Mouse (Mus musculus) midbrain, embryonic 11.5 days (tissue): ENCODE data around the gene Bpi. TPM values are rescaled to one million over a fixed set of nuclear protein-coding genes. Genes with fewer than 3 reads are reported as not detected.

Experiments
- ATAC-seq: fragments of 200-750 bp; cut with Nextera tagmentation; 2 replicates; pipeline ENCODE4 v1.8.0; 2017; ENCODE audit warnings: moderate TSS enrichment, moderate library complexity; ENCODE audit not compliant: low FRiP score
- DNase-seq: peaks from one replicate; pipeline ENCODE4 v3.0.0; 2015; ENCODE audit warnings: low spot score; ENCODE audit errors: missing footprints
- H3K27ac ChIP-seq: fragments of 300-500 bp; sonication (generic); 2 replicates; pipeline ENCODE4 v1.5.1; 2014; ENCODE audit warnings: low read depth, low read length
- H3K27me3 ChIP-seq: fragments of 300-500 bp; sonication (generic); 2 replicates; pipeline ENCODE4 v1.6.1; 2014; ENCODE audit warnings: mild to moderate bottlenecking, low read length, moderate library complexity, mixed read lengths; ENCODE audit not compliant: control insufficient read depth, insufficient read depth
- H3K36me3 ChIP-seq: fragments of 300-500 bp; sonication (generic); 2 replicates; pipeline ENCODE4 v1.6.1; 2014; ENCODE audit warnings: mild to moderate bottlenecking, low read length, moderate library complexity, mixed read lengths; ENCODE audit not compliant: control insufficient read depth, insufficient read depth
- H3K4me1 ChIP-seq: fragments of 300-500 bp; sonication (generic); 2 replicates; pipeline ENCODE4 v1.6.1; 2014; ENCODE audit warnings: low read length; ENCODE audit not compliant: control insufficient read depth, insufficient read depth
- H3K4me2 ChIP-seq: fragments of 300-500 bp; sonication (generic); 2 replicates; pipeline ENCODE4 v1.6.1; 2014; ENCODE audit warnings: mild to moderate bottlenecking, moderate library complexity
- H3K4me3 ChIP-seq: fragments of 300-500 bp; sonication (generic); 2 replicates; pipeline ENCODE4 v1.5.1; 2014; ENCODE audit warnings: low read depth, low read length
- H3K9ac ChIP-seq: fragments of 300-500 bp; sonication (generic); 2 replicates; pipeline ENCODE4 v1.6.1; 2014; ENCODE audit warnings: low read length
- H3K9me3 ChIP-seq: fragments of 300-500 bp; sonication (generic); 2 replicates; pipeline ENCODE4 v1.6.1; 2016; ENCODE audit warnings: low read length; ENCODE audit not compliant: control insufficient read depth
- WGBS: fragments of 180-500 bp; shearing (Covaris S2); extraction: QIAGEN DNeasy Blood & Tissue Kit; methylation state at CpG from one replicate; pipeline ENCODE4 v1.1.7; 2014; 5-methylcytosine and 5-hydroxymethylcytosine counted together
- polyA plus RNA-seq: library from polyadenylated mRNA; unstranded; fragments of >200 nt; fragmentation: Nextera tagmentation; extraction: Ambion mirVana; gene quantifications from 2 replicates; pipeline ENCODE4 v1.2.1, GENCODE M21; 2014

Gene Bpi
- polyA plus RNA-seq, 1 experiment from 2014 or later, result not detected

GRCm38 (mm10) chr2:158250558-158250957, 7.3 kb upstream of the Bpi start:
- Histone ChIP-seq H3K4me1 (no peaks in the 10 kb centered on the region), H3K27me3 (no peaks in the 10 kb centered on the region), H3K4me2 (no peak overlapping the region), H3K4me3 (no peak overlapping the region), H3K36me3 (no peaks in the 10 kb centered on the region), H3K9ac (no peak overlapping the region), H3K9me3 (no peaks in the 10 kb centered on the region), H3K27ac (no peak overlapping the region)
- ATAC-seq (no peak), DNase-seq (no peak)
- WGBS, result 87% methylated on average over 4 of the region's 4 CpGs

- DNase-seq, result no peak
- Histone ChIP-seq H3K27ac (no peak overlapping the region), H3K36me3 (no peaks in the 10 kb centered on the region), H3K9ac (no peak overlapping the region), H3K27me3 (no peaks in the 10 kb centered on the region), H3K4me3 (no peak overlapping the region), H3K9me3 (no peaks in the 10 kb centered on the region), H3K4me2 (no peak overlapping the region), H3K4me1 (peaks cover 4% of the 10 kb centered on the region; the same call in 1 of the 2 replicates)
- WGBS, result 83% methylated on average over 5 of the region's 5 CpGs
- no peak for ATAC-seq
Observed at GRCm38 (mm10) chr2:158253806-158254205, 4.1 kb upstream of the Bpi start.

GRCm38 (mm10) chr2:158256894-158257293, 1.0 kb upstream of the Bpi start:
- no peaks in the 10 kb centered on the region for H3K27me3 ChIP-seq
- 13% methylated on average over 5 of the region's 5 CpGs for WGBS
- H3K4me3 ChIP-seq, result no peak overlapping the region
- no peak overlapping the region for H3K4me2 ChIP-seq
- H3K27ac ChIP-seq, result no peak overlapping the region
- 0 out of 2 replicates have a peak overlapping the region, but pooled peaks have one; percentile 6 for H3K9ac ChIP-seq
- H3K36me3 ChIP-seq, result no peaks in the 10 kb centered on the region
- ATAC-seq (no peak), DNase-seq (peak; percentile 87)
- H3K9me3 ChIP-seq, result no peaks in the 10 kb centered on the region
- H3K4me1 ChIP-seq, result peaks cover 4% of the 10 kb centered on the region; the same call in 1 of the 2 replicates

- Histone ChIP-seq H3K36me3 (no peaks in the 10 kb centered on the region), H3K27ac (no peak overlapping the region), H3K27me3 (no peaks in the 10 kb centered on the region), H3K4me1 (peaks cover 4% of the 10 kb centered on the region; the same call in 1 of the 2 replicates), H3K4me3 (no peak overlapping the region), H3K9ac (no peak overlapping the region), H3K9me3 (no peaks in the 10 kb centered on the region), H3K4me2 (no peak overlapping the region)
- 11% methylated on average over 12 of the region's 12 CpGs for WGBS
- peak; percentile 52 for ATAC-seq
- DNase-seq, result peak; percentile 98
Observed at GRCm38 (mm10) chr2:158258781-158259180, 887 bp downstream of the Bpi start.

- ATAC-seq, result no peak
- no peaks in the 10 kb centered on the region for H3K9me3 ChIP-seq
- H3K9ac ChIP-seq, result no peak overlapping the region
- no peak overlapping the region for H3K4me2 ChIP-seq
- DNase-seq, result no peak
- 82% methylated on average over 8 of the region's 8 CpGs for WGBS
- H3K4me1 ChIP-seq, result peaks cover 4% of the 10 kb centered on the region; the same call in 1 of the 2 replicates
- H3K27ac ChIP-seq, result no peak overlapping the region
- H3K27me3 ChIP-seq, result no peaks in the 10 kb centered on the region
- H3K36me3 ChIP-seq, result no peaks in the 10 kb centered on the region
- no peak overlapping the region for H3K4me3 ChIP-seq
Observed at GRCm38 (mm10) chr2:158259498-158259897, 1.6 kb downstream of the Bpi start.

GRCm38 (mm10) chr2:158264877-158265276, 7.0 kb downstream of the Bpi start:
- Histone ChIP-seq H3K4me2 (no peak overlapping the region), H3K4me3 (no peak overlapping the region), H3K36me3 (no peaks in the 10 kb centered on the region), H3K27me3 (no peaks in the 10 kb centered on the region), H3K9me3 (no peaks in the 10 kb centered on the region), H3K27ac (no peak overlapping the region), H3K4me1 (no peaks in the 10 kb centered on the region), H3K9ac (no peak overlapping the region)
- DNase-seq (no peak), ATAC-seq (no peak)
- 80% methylated on average over 3 of the region's 3 CpGs for WGBS

- Histone ChIP-seq H3K4me2 (no peak overlapping the region), H3K4me3 (no peak overlapping the region)
- peak; percentile 23 for DNase-seq
Observed at GRCm38 (mm10) chr2:158270017-158270416, 12.1 kb downstream of the Bpi start.

GRCm38 (mm10) chr2:158273646-158274045, 15.8 kb downstream of the Bpi start:
- Histone ChIP-seq H3K36me3 (no peaks in the 10 kb centered on the region), H3K9ac (no peak overlapping the region), H3K27ac (no peak overlapping the region), H3K4me3 (no peak overlapping the region), H3K9me3 (no peaks in the 10 kb centered on the region), H3K4me1 (no peaks in the 10 kb centered on the region), H3K4me2 (no peak overlapping the region), H3K27me3 (no peaks in the 10 kb centered on the region)
- ATAC-seq (no peak), DNase-seq (no peak)
- 20% methylated on average over 2 of the region's 2 CpGs for WGBS

More at GRCm38 (mm10) chr2:158270017-158270416, 12.1 kb downstream of the Bpi start:
- Histone ChIP-seq H3K4me1 (no peaks in the 10 kb centered on the region), H3K9ac (no peak overlapping the region), H3K27ac (no peak overlapping the region), H3K9me3 (no peaks in the 10 kb centered on the region), H3K36me3 (no peaks in the 10 kb centered on the region), H3K27me3 (no peaks in the 10 kb centered on the region)
- no peak for ATAC-seq
- 67% methylated on average over 8 of the region's 8 CpGs for WGBS

GRCm38 (mm10) chr2:158275349-158275748, 17.5 kb downstream of the Bpi start:
- WGBS, result 95% methylated on average over 3 of the region's 3 CpGs
- no peaks in the 10 kb centered on the region for H3K9me3 ChIP-seq
- H3K4me1 ChIP-seq, result no peaks in the 10 kb centered on the region
- peak; percentile 33 for DNase-seq
- no peak for ATAC-seq
- no peak overlapping the region for H3K9ac ChIP-seq
- H3K36me3 ChIP-seq, result no peaks in the 10 kb centered on the region
- H3K4me2 ChIP-seq, result no peak overlapping the region
- H3K4me3 ChIP-seq, result no peak overlapping the region
- H3K27ac ChIP-seq, result no peak overlapping the region
- H3K27me3 ChIP-seq, result no peaks in the 10 kb centered on the region
